Mouse (Mus musculus) midbrain, embryonic 13.5 days (tissue): ENCODE measurements around the gene Tmtc2. TPM values are rescaled to one million over a fixed set of nuclear protein-coding genes. Genes with fewer than 3 reads are reported as not detected.

Source experiments
- ATAC-seq: fragments of 200-750 bp; cut with Nextera tagmentation; 2 replicates; pipeline ENCODE4 v1.8.0; 2017; ENCODE audit warnings: mild to moderate bottlenecking, moderate TSS enrichment, moderate library complexity
- H3K27ac ChIP-seq: fragments of 300-500 bp; sonication (generic); 2 replicates; pipeline ENCODE4 v1.5.1; 2015; ENCODE audit warnings: inconsistent platforms, mild to moderate bottlenecking, moderate library complexity
- H3K27me3 ChIP-seq: fragments of 300-500 bp; sonication (generic); 2 replicates; pipeline ENCODE4 v1.6.1; 2015; ENCODE audit warnings: mild to moderate bottlenecking, inconsistent platforms
- H3K36me3 ChIP-seq: fragments of 300-500 bp; sonication (generic); 2 replicates; pipeline ENCODE4 v1.6.1; 2015; ENCODE audit warnings: mild to moderate bottlenecking, inconsistent platforms
- H3K4me1 ChIP-seq: fragments of 300-500 bp; sonication (generic); replicated peaks from 2 replicates; pipeline ENCODE4 v1.6.1; 2015; ENCODE audit warnings: inconsistent platforms
- H3K4me2 ChIP-seq: fragments of 300-500 bp; sonication (generic); replicated peaks from 2 replicates; pipeline ENCODE4 v1.6.1; 2015; ENCODE audit warnings: moderate library complexity, mild to moderate bottlenecking, inconsistent platforms
- H3K4me3 ChIP-seq: fragments of 300-500 bp; sonication (generic); replicated peaks from 2 replicates; pipeline ENCODE4 v1.5.1; 2015; ENCODE audit warnings: mild to moderate bottlenecking, inconsistent platforms
- H3K9ac ChIP-seq: fragments of 300-500 bp; sonication (generic); replicated peaks from 2 replicates; pipeline ENCODE4 v1.6.1; 2015; ENCODE audit warnings: mild to moderate bottlenecking, inconsistent platforms
- H3K9me3 ChIP-seq: fragments of 300-500 bp; sonication (generic); 2 replicates; pipeline ENCODE4 v1.6.1; 2016; ENCODE audit warnings: mild to moderate bottlenecking, inconsistent platforms
- WGBS: fragments of 180-500 bp; shearing (Covaris S2); methylation state at CpG from one replicate; pipeline ENCODE4 v1.1.7; 2015; 5-methylcytosine and 5-hydroxymethylcytosine counted together
- polyA plus RNA-seq: library from polyadenylated mRNA; unstranded; fragments of >200 nt; fragmentation: Nextera tagmentation; extraction: Ambion mirVana; gene quantifications from 2 replicates; pipeline ENCODE4 v1.2.1, GENCODE M21; 2015

The Tmtc2 gene
- polyA plus RNA-seq, 1 experiment from 2014 or later: 8.3 TPM

DNA sequence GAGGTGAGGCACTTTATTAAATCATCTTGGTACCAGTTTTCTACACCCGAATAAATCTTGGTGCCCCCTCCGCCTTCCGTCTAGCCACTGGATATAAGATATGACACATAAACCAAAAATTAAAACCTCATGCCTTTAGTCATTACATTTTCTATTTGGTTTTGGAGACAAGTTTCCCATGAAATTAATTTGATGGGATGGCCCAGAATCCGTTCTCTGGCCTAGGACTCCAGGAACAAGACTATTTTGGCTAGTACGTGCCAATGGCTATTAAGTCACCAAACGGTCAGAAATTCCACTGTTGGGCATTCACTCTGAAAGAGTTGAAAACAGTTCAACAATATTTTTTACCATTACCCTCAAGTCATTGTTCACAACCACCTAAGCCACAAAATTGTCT lies 32.2 kb downstream of the Tmtc2 start:
- H3K9me3 ChIP-seq: no peaks in the 10 kb centered on the region
- no peaks in the 10 kb centered on the region for H3K36me3 ChIP-seq
- no peak overlapping the region for H3K27ac ChIP-seq
- 93% methylated on average over 6 of the region's 6 CpGs for WGBS
- no peaks in the 10 kb centered on the region for H3K27me3 ChIP-seq
- no peak overlapping the region for H3K9ac ChIP-seq
- no peak overlapping the region for H3K4me2 ChIP-seq
- no peak for ATAC-seq
- H3K4me3 ChIP-seq: no peak overlapping the region
- peaks cover 22% of the 10 kb centered on the region for H3K4me1 ChIP-seq

DNA sequence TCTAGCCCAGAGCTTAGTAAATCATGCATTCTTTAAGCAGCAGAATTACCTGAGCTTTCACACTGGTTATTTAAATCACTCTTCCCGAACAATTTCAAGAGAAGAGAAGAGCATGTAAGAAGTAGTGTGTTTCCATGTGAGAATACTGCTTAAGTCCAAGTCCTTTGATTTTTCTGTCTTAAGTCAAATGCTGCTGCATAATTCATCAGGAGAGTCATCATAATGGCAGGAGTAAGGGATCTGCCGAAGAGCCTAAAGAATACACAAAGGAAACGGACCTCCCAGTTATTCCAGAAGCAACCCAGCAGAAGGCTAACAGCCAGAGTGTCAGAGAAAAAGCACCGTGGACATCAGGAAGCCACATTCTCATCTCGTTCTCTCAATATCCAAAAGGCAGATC lies 34.6 kb downstream of the Tmtc2 start:
- 25% methylated on average over 5 of the region's 5 CpGs for whole genome bisulfite sequencing
- ATAC-seq: peak; percentile 38; the same call in 1 of the 2 replicates
- Histone ChIP-seq H3K9me3 (no peaks in the 10 kb centered on the region), H3K27me3 (no peaks in the 10 kb centered on the region), H3K4me3 (no peak overlapping the region), H3K9ac (no peak overlapping the region), H3K4me2 (no peak overlapping the region), H3K4me1 (peaks cover 13% of the 10 kb centered on the region), H3K36me3 (no peaks in the 10 kb centered on the region), H3K27ac (0 out of 2 replicates have a peak overlapping the region, but pooled peaks have one; percentile 35)

DNA sequence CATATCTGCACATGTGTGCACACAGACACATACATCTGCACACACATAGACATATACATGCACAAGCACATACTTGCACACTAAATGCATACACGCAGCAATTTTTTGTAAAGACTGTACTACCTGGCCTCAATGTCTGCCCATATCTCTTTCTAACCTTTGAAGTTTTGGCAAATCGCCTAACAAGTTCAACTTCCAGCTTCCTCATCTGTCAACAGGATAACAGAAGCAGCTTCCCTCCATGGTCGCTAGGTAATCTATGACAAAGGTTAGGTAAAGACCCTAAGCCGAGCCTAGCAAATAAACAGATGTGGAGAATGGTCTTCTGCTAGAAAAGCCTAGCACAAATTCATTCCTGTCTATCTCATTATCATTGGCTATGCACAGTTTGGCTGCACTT lies 37.3 kb downstream of the Tmtc2 start:
- WGBS: 88% methylated on average over 4 of the region's 4 CpGs
- no peak overlapping the region for H3K4me3 ChIP-seq

DNA sequence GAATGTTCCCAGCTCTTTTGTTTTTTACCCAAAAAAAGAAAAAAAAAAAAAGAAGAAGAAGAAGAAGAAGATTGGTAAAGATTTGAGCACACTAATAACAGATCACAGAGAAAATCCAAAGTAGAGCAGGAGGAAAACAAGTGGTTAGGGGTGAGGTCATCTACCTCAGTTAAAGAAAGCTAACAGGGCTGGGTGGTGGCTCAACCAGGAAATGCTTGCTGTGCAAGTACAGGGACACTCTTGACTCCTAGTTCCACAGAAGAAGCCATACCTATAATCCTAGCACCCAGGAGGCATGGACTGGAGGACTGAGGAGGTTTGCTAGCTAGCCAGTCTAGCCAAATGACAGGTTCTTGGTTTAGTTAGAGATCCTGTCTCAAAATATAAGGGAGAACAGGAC lies 38.4 kb downstream of the Tmtc2 start:
- no peaks in the 10 kb centered on the region for H3K36me3 ChIP-seq
- H3K4me3 ChIP-seq: no peak overlapping the region
- H3K4me2 ChIP-seq: no peak overlapping the region
- no peaks in the 10 kb centered on the region for H3K27me3 ChIP-seq
- no peaks in the 10 kb centered on the region for H3K9me3 ChIP-seq
- ATAC-seq: no peak
- H3K9ac ChIP-seq: no peak overlapping the region
- H3K27ac ChIP-seq: no peak overlapping the region
- H3K4me1 ChIP-seq: peaks cover 23% of the 10 kb centered on the region

More for the DNA sequence above, 37.3 kb downstream of the Tmtc2 start:
- Histone ChIP-seq H3K4me1 (peaks cover 17% of the 10 kb centered on the region), H3K4me2 (no peak overlapping the region), H3K27ac (no peak overlapping the region), H3K9me3 (no peaks in the 10 kb centered on the region), H3K27me3 (no peaks in the 10 kb centered on the region), H3K36me3 (no peaks in the 10 kb centered on the region), H3K9ac (no peak overlapping the region)
- no peak for ATAC-seq

DNA sequence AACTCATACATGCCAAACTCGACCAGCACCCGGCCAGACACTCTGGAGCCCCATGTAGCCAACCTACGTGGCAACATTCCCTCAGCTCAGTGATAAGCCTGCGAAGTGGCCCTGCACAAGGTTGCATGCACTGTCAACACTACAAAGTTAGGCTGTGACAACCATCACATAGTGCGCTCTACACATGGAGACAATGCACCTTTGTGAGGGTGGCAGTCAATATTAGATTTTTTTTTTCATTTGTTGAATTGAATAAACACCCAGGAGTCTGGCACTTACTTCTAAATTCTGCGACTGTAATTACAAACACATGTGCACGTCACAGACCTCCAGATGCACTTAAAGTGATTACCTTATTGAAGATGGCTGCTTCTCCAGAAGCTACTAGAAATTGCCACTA lies 41.5 kb downstream of the Tmtc2 start:
- WGBS: 84% methylated on average over 7 of the region's 7 CpGs
- Histone ChIP-seq H3K4me1 (peaks cover 10% of the 10 kb centered on the region; the same call in 1 of the 2 replicates), H3K4me2 (no peak overlapping the region), H3K27ac (no peak overlapping the region), H3K9me3 (no peaks in the 10 kb centered on the region), H3K9ac (no peak overlapping the region), H3K36me3 (no peaks in the 10 kb centered on the region), H3K4me3 (no peak overlapping the region), H3K27me3 (no peaks in the 10 kb centered on the region)
- ATAC-seq: no peak

DNA sequence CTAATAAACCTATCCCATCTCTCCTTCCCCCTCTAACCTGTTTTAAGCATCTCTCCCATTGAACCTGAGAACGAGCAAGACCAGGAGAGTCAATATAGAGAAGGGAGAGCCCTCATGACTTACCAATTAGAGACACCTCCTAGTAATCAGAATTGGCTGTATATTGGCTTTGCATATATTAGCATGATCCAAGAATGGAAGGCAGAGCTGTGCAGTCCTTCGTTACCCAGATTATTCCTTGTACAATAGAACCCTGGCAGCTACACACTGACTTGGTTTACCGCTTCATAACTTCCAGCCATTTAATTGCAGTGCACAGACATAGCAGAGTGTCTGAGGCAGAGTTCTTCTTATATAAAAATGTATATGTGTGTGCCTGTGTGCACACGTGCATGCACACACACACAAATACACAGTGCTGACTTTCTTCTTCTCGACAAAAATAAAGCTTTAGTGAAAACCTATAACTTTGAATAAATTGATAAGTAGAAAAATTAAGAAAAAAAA lies 42.2 kb downstream of the Tmtc2 start:
- Histone ChIP-seq H3K9ac (no peak overlapping the region), H3K27me3 (no peaks in the 10 kb centered on the region), H3K36me3 (no peaks in the 10 kb centered on the region), H3K4me1 (peaks cover 11% of the 10 kb centered on the region), H3K4me3 (no peak overlapping the region), H3K4me2 (no peak overlapping the region), H3K27ac (no peak overlapping the region), H3K9me3 (no peaks in the 10 kb centered on the region)
- peak; percentile 48 for ATAC-seq
- WGBS: 66% methylated on average over 5 of the region's 5 CpGs

DNA sequence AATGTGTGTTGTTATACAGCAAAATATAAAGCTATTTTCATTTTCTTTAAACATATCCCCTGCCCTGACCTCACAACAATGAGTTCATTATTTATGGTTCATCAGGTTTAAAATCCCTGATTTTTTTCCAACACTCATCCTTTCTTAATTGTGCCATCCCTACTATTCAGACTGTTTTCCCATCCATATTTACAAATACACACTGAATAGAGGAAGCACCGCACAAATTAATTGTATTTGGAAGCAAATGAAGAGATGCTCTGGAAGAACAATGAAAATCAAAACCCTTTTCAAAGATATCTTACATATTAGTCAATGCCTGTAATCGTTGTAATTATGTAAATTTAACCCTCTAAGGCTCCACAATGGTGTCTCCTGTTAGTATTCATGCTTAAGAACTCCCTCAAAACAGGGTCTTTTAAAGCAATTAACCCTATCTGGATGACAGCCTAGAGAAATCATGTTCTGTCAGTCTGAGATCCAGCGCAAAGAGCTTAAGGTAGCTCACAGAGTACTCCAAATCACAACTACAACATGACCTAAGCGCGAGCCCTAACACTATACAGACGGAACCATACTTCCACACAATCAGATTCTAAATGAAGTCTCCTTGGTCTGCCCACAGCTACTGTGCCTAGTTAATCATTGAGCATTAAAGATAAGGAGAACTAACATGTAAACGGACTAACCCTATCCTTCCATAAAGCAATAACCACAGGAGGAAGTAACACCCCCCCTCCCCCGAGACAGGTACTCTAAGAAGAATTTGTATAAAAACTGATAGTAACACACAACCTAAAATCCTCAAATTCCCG lies 43.0 kb downstream of the Tmtc2 start:
- H3K36me3 ChIP-seq: no peaks in the 10 kb centered on the region
- no peaks in the 10 kb centered on the region for H3K9me3 ChIP-seq
- whole genome bisulfite sequencing: 65% methylated on average over 9 of the region's 9 CpGs
- H3K27ac ChIP-seq: no peak overlapping the region
- no peak overlapping the region for H3K4me3 ChIP-seq
- no peaks in the 10 kb centered on the region for H3K27me3 ChIP-seq
- no peak overlapping the region for H3K9ac ChIP-seq
- ATAC-seq: peak; percentile 53; the same call in 1 of the 2 replicates
- H3K4me1 ChIP-seq: peaks cover 16% of the 10 kb centered on the region
- H3K4me2 ChIP-seq: no peak overlapping the region

DNA sequence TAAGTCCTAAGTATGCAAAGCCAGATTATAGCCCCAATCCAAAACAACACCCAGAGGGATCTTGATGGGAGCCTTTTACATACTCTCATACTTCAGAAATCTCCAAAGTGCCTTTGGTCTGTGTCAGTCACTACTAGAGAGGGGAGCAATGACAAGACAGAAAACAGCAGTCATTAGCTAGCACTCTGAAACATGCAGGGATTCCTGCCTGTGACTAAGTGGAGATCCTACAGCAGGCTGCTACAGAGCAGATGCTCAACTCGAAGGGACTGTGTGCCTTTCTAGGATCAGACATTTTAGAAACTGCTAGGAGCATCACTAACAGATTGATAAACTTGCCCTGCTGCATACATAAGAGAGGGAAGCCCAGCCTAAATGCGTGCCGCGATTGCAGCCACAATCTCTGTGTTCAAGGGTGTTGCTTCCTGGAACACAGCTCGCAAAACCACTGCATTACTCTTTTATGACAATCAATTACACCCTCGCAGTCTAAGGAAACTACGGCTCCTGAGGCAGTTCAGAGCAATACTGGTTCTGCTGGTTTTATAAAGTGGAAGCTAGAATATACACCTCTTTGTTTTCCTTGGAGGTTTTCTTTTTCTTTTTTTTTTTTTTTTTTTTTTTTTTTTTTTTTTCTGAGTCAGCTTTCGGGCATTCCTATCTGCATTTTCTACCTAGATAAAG lies 50.7 kb downstream of the Tmtc2 start:
- no peaks in the 10 kb centered on the region for H3K9me3 ChIP-seq
- H3K27me3 ChIP-seq: no peaks in the 10 kb centered on the region
- no peak for ATAC-seq
- 64% methylated on average over 8 of the region's 8 CpGs for WGBS
- H3K4me3 ChIP-seq: no peak overlapping the region
- peak overlapping the region; percentile 35 for H3K27ac ChIP-seq
- H3K4me1 ChIP-seq: peaks cover 21% of the 10 kb centered on the region
- no peak overlapping the region for H3K9ac ChIP-seq
- H3K36me3 ChIP-seq: no peaks in the 10 kb centered on the region
- no peak overlapping the region for H3K4me2 ChIP-seq

DNA sequence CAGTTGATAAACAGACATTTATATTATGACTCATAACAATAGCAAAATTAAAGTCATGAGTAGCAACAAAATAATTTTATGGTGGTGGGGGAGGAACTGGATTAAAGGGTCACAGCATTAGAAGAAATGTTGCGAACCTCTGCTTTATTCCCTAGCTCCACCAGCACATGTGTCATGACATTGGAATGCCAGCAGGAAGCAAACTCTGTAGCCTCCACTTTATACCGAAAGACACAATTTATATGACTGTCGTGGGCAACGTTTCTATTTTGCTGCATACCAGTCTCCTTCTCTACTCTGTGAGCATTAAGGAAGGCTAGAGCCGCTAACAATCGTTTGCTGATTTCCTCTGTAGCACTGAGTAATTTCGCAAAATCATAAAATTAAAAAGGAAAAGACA lies 51.8 kb downstream of the Tmtc2 start:
- H3K9me3 ChIP-seq: no peaks in the 10 kb centered on the region
- ATAC-seq: no peak
- no peaks in the 10 kb centered on the region for H3K27me3 ChIP-seq
- H3K9ac ChIP-seq: no peak overlapping the region
- H3K4me3 ChIP-seq: no peak overlapping the region
- H3K36me3 ChIP-seq: no peaks in the 10 kb centered on the region
- no peak overlapping the region for H3K4me2 ChIP-seq
- 82% methylated on average over 7 of the region's 7 CpGs for WGBS
- H3K4me1 ChIP-seq: peaks cover 21% of the 10 kb centered on the region
- H3K27ac ChIP-seq: no peak overlapping the region

DNA sequence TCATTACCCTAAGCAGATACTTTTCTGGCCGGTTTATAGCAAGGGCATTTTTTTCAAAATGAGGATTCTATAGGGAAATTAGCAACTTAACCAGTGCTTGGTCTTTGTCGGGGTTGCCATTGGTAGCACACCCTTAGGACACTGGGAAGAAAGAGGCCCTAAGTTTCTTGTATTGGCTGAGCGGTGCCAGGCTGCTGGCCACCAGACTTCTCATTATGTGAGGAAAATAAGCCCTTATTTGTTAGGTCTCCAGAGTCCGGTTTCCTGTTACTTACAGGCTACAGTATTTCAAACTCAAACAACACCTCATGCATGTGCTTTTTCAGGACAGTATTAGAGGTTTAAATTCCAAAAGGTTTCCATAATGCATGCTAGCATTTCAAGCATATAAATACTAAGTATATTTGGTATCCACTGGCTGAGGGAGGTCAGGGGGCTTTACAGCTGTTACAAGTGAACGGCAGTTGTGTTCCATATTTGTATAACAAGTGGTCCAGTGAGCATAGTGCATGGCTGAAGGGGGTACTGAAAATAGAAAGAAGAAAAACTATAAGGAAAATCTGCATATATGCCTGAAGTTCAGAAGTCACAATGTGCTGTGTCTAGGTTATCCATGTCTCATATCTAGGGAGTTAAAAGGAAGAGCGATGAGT lies 55.0 kb downstream of the Tmtc2 start:
- Histone ChIP-seq H3K9ac (no peak overlapping the region), H3K36me3 (no peaks in the 10 kb centered on the region), H3K27ac (no peak overlapping the region), H3K4me3 (no peak overlapping the region), H3K27me3 (no peaks in the 10 kb centered on the region), H3K4me2 (no peak overlapping the region), H3K4me1 (peaks cover 13% of the 10 kb centered on the region), H3K9me3 (no peaks in the 10 kb centered on the region)
- WGBS: 84% methylated on average over 6 of the region's 6 CpGs
- no peak for ATAC-seq

DNA sequence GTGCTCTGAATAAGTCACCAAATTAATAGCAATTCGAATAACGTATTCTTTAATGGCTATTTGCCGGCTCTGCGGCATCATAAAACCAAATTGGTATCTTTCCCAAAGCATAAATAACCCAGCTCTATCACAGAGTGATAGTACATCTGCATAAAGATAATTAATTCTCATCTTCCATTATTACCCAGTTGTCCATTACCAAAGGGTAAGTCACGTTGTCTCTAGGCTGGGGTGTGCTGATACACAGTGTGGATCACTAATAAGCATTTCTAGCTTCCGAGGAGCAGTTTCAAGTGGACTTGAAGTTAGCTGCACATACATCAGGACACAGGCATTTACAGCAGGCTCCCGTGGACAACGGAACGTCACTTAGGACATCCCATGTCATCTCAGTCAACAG lies 56.1 kb downstream of the Tmtc2 start:
- H3K27me3 ChIP-seq: no peaks in the 10 kb centered on the region
- H3K4me2 ChIP-seq: no peak overlapping the region
- no peaks in the 10 kb centered on the region for H3K9me3 ChIP-seq
- peaks cover 4% of the 10 kb centered on the region; the same call in 1 of the 2 replicates for H3K4me1 ChIP-seq
- H3K4me3 ChIP-seq: no peak overlapping the region
- no peaks in the 10 kb centered on the region for H3K36me3 ChIP-seq
- no peak for ATAC-seq
- 90% methylated on average over 9 of the region's 9 CpGs for WGBS
- no peak overlapping the region for H3K9ac ChIP-seq
- no peak overlapping the region for H3K27ac ChIP-seq

DNA sequence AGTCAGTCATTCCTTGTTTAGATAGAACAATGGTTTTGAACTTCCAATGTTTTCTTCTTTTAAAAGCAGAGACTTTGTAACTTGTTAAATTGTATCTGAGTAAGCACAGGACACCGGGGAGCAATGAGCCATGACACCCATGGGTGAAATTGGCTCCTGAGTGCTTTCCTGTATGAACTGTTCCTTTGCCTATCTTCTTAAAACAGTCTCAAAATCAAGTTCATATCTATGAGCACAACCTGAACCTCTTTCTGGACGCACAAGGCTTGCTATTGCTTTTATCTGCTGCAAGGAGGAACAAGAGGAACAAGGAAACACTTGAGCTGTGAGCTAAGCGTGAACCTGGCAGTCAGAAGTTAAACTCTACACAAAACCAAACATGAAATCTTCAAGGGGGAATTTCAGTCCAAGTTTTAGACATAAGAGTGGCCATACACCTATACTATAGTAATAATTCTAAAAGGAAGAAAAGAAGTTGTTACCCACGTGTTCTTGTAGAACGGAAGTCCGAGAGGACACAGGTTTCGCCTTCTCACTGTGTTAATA lies 60.4 kb downstream of the Tmtc2 start:
- no peak for ATAC-seq
- peaks cover 24% of the 10 kb centered on the region for H3K4me1 ChIP-seq
- H3K4me2 ChIP-seq: no peak overlapping the region
- no peaks in the 10 kb centered on the region for H3K27me3 ChIP-seq
- H3K4me3 ChIP-seq: no peak overlapping the region
- H3K9ac ChIP-seq: no peak overlapping the region
- H3K36me3 ChIP-seq: no peaks in the 10 kb centered on the region
- H3K9me3 ChIP-seq: no peaks in the 10 kb centered on the region
- no peak overlapping the region for H3K27ac ChIP-seq
- WGBS: 70% methylated on average over 7 of the region's 7 CpGs
